16 mouse cellular contexts compared by ENCODE assay signal in genomic region chrX:159976243-159976642, GRCm38 (mm10).
"Had no signal": no experiment of that assay in that cellular context is flagged by ENCODE, and none has a peak within 500 bp of the region (broad histone marks: within the 10 kb centered on the region; RNA-seq: fewer than 3 reads in every experiment).

No protein-coding gene starts in this region.

- DNase-seq: retina, postnatal 1 day; right cerebral cortex, adult 18-20 months; right cerebral cortex, postnatal 14 days; right cerebral cortex, postnatal 25 days; right cerebral cortex, postnatal 4 days; spleen, adult 18-20 months; thymus, adult 18-20 months; thymus, adult 2 months; thymus, postnatal 14 days; thymus, postnatal 25 days; thymus, postnatal 36 days; thymus, postnatal 4 days had no signal

- H3K27me3 ChIP-seq: neural tube, embryonic 15.5 days; stomach, embryonic 15.5 days had no signal

- H3K36me3 ChIP-seq: neural tube, embryonic 13.5 days; neural tube, embryonic 15.5 days; stomach, embryonic 15.5 days had no signal

- H3K9me3 ChIP-seq: neural tube, embryonic 13.5 days; neural tube, embryonic 15.5 days; stomach, embryonic 15.5 days had no signal

- H3K4me3 ChIP-seq: neural tube, embryonic 13.5 days; neural tube, embryonic 15.5 days; stomach, embryonic 15.5 days had no signal

- H3K27ac ChIP-seq: neural tube, embryonic 13.5 days; neural tube, embryonic 15.5 days; stomach, embryonic 15.5 days; stomach, postnatal 0 days had no signal

- H3K4me1 ChIP-seq: neural tube, embryonic 13.5 days; neural tube, embryonic 15.5 days; stomach, embryonic 15.5 days had no signal

- H3K9ac ChIP-seq: neural tube, embryonic 13.5 days; neural tube, embryonic 15.5 days; stomach, embryonic 15.5 days had no signal
